Mouse (Mus musculus) hindbrain, embryonic 14.5 days (tissue): ENCODE results near the gene Il20ra. TPM values are rescaled to one million over a fixed set of nuclear protein-coding genes. Genes with fewer than 3 reads are reported as not detected.

Experiments used
- polyA plus RNA-seq: library from polyadenylated mRNA; unstranded; fragments of >200 nt; fragmentation: Nextera tagmentation; extraction: Ambion mirVana; gene quantifications from 2 replicates; pipeline ENCODE4 v1.2.1, GENCODE M21; 2014

Il20ra gene
- polyA plus RNA-seq, 1 experiment from 2014 or later, result 0.27 TPM

Other genes with a start within 250 kb of the Il20ra start
- gene Ifngr1, start 120.6 kb upstream of the Il20ra start, polyA plus RNA-seq, result 28.8 TPM in 2 replicates
- gene Il22ra2, start 90.6 kb upstream of the Il20ra start, polyA plus RNA-seq, result not detected in 2 replicates
- gene Slc35d3, start 138.9 kb downstream of the Il20ra start, polyA plus RNA-seq, result 1.8 and 2.5 TPM in 2 replicates
- gene Pex7, start 195.1 kb downstream of the Il20ra start, polyA plus RNA-seq, result 29.0 and 32.2 TPM in 2 replicates
- 1.5 and 1.8 TPM in 2 replicates for gene Map3k5, start 221.9 kb downstream of the Il20ra start, polyA plus RNA-seq